20 mouse cellular contexts compared by ENCODE assay signal in genomic region chrX:71087370-71088079, GRCm38 (mm10). TPM values are rescaled to one million over a fixed set of nuclear protein-coding genes. Genes with fewer than 3 reads are reported as not detected.
A peak's percentile ranks its signal among the peaks of the same experiment; 100 is the strongest.
DNase-seq lines count a peak whose midpoint lies in the region; ATAC-seq and TF ChIP-seq lines count a peak whose summit lies in the region.
"Had no signal": no experiment of that assay in that cellular context is flagged by ENCODE, and none has a peak within 500 bp of the region (broad histone marks: within the 10 kb centered on the region; RNA-seq: fewer than 3 reads in every experiment).

No protein-coding gene starts in this region.

- CTCF ChIA-PET in Patski (lab: Charles Lee): no interaction called here

- DNase-seq in heart, adult 9 months (ENCODE audit: low spot score in 2 of 2): peak; percentile 14 to 21
- no peak for DNase-seq in heart, adult 8-10 months (ENCODE audit: low spot score)
- peak; percentile 67 for DNase-seq in 3T3-L1 (ENCODE audit: low read depth, low spot score)
- peak; percentile 1 for DNase-seq in Patski (ENCODE audit: low read depth, low spot score)
- DNase-seq in thymus, postnatal 4 days: no peak
- DNase-seq in gastrocnemius, postnatal 36 days: no peak
- DNase-seq in thymus, postnatal 14 days: no peak
- DNase-seq: adrenal gland, postnatal 14 days; cerebellum, adult 11 months; cerebellum, postnatal 25 days; gastrocnemius, postnatal 25 days; kidney, adult 18-20 months; kidney, postnatal 10 days; layer of hippocampus, postnatal 36 days; lung, embryonic 14.5 days; thymus, adult 2 months had no signal

- intact Hi-C loops in gastrocnemius, postnatal 36 days (cut with DNase I): no loop called here

- ATAC-seq in Patski: no peak
- ATAC-seq in hematopoietic stem cell, adult 5-6 weeks (replicated peaks in 1 of 2; ENCODE audit: insufficient read depth in 1 of 2, low FRiP score in 2 of 2, low TSS enrichment in 1 of 2, low read depth in 1 of 2, poor library complexity in 2 of 2, severe bottlenecking in 2 of 2): peak; percentile 56 to 62; a peak in 2 of 4 replicates
- ATAC-seq: activated CD4-positive, CD25-positive, alpha-beta regulatory T cell, adult 4 months; forebrain, embryonic 13.5 days had no signal

- H3K27me3 ChIP-seq in Patski: peaks cover 22% of the 10 kb centered on the region
- H3K27me3 ChIP-seq: forebrain, embryonic 13.5 days; heart, embryonic 15.5 days had no signal

- no peak for TF ChIP-seq CTCF in Patski (IDR thresholded peaks at IDR 0.05)

- in situ Hi-C loops in Patski (cut with MboI; ENCODE audit: low pct_unique_long_range_greater_than_20kb): no loop called here

- POLR2A ChIA-PET in Patski (lab: Charles Lee): no interaction called here

RNA-seq across cellular contexts. Expression of gene Mamld1, which starts 37.5 kb away (rescaled TPM):
- total RNA-seq in heart, adult 8-10 months (2022): 1 to 10 TPM; 4.2 to 5.1 (median 4.4) TPM
- 1.1 TPM for polyA plus RNA-seq in Patski (2021)
- 0.25 and 0.74 TPM in 2 replicates for total RNA-seq in hematopoietic stem cell, adult 5-6 weeks (2017)
- total RNA-seq in gastrocnemius, postnatal 36 days (2021): 1 to 10 TPM; 1.4 to 2.3 TPM
- polyA plus RNA-seq: activated CD4-positive, CD25-positive, alpha-beta regulatory T cell, adult 4 months had no signal

Comparison
In these comparisons a context has a peak if more than half of its experiments do, and no peak if none do; other contexts are left out.
1. DNase-seq: peak in heart, adult 9 months (2 of 2), 3T3-L1 (single experiment) and Patski (single experiment); none in heart, adult 8-10 months (single experiment), thymus, postnatal 4 days (single experiment), gastrocnemius, postnatal 36 days (0 of 2) and thymus, postnatal 14 days (single experiment).